ENCODE assay signal across 9 mouse cellular contexts in the genomic region with DNA sequence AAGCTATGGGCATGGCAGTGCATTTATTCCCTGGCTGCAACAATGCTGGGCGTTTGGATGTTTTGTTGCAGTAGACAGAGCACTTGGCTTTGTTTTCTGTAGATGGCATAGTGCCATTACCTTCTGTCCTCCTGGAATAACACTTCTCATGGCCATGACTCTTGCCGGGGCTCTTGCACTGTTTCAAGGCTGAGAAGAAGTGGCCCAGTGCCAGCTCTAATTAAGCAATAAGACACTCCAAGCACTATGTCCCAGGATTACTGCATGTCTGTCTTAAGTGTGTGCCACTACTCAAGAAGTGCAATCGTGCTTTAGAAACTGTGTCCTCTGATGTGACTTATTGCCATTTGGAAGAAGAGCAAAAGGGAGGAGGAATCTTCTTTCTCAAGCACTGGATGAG.
DNase-seq lines count a peak whose midpoint lies in the region; ATAC-seq lines count a peak whose summit lies in the region.
"Had no signal": no experiment of that assay in that cellular context is flagged by ENCODE, and none has a peak within 500 bp of the region (broad histone marks: within the 10 kb centered on the region; RNA-seq: fewer than 3 reads in every experiment).

No protein-coding gene starts in this region.

- H3K27ac ChIP-seq in hindbrain, embryonic 14.5 days: no peak overlapping the region
- no peak overlapping the region for H3K27ac ChIP-seq in hindbrain, embryonic 12.5 days
- H3K27ac ChIP-seq: liver, embryonic 15.5 days had no signal

- H3K4me3 ChIP-seq in hindbrain, embryonic 14.5 days (replicated peaks; ENCODE audit: low read length): no peak overlapping the region
- no peak overlapping the region for H3K4me3 ChIP-seq in hindbrain, embryonic 12.5 days
- H3K4me3 ChIP-seq: liver, embryonic 15.5 days had no signal

- DNase-seq in hindbrain, embryonic 14.5 days (ENCODE audit: low spot score): peak; percentile 32
- DNase-seq in adrenal gland, adult (ENCODE audit: inconsistent age in 2 of 2, low spot score in 1 of 2): peak; percentile 66 to 92
- peak; percentile 45 for DNase-seq in adrenal gland, postnatal 25 days
- peak; percentile 81 to 86 for DNase-seq in kidney, postnatal 36 days
- no peak for DNase-seq in thymus, adult 18-20 months
- DNase-seq: thymus, adult 2 months had no signal

- peak; percentile 53; the same call in 1 of the 2 replicates for ATAC-seq in hindbrain, embryonic 14.5 days (ENCODE audit: low FRiP score)
- no peak for ATAC-seq in hindbrain, embryonic 12.5 days (ENCODE audit: low FRiP score)
- no peak for ATAC-seq in megakaryocyte progenitor cell, adult 5-6 weeks (replicated peaks; ENCODE audit: poor library complexity)

- H3K27me3 ChIP-seq in hindbrain, embryonic 14.5 days (ENCODE audit: control insufficient read depth, insufficient read depth, low read length): no peaks in the 10 kb centered on the region
- no peaks in the 10 kb centered on the region for H3K27me3 ChIP-seq in hindbrain, embryonic 12.5 days
- H3K27me3 ChIP-seq: liver, embryonic 15.5 days had no signal

- H3K9ac ChIP-seq in hindbrain, embryonic 14.5 days: no peak overlapping the region
- no peak overlapping the region for H3K9ac ChIP-seq in hindbrain, embryonic 12.5 days
- H3K9ac ChIP-seq: liver, embryonic 15.5 days had no signal

- H3K36me3 ChIP-seq in hindbrain, embryonic 14.5 days (replicated peaks; ENCODE audit: control insufficient read depth, insufficient read depth): no peaks in the 10 kb centered on the region
- no peaks in the 10 kb centered on the region for H3K36me3 ChIP-seq in hindbrain, embryonic 12.5 days
- H3K36me3 ChIP-seq: liver, embryonic 15.5 days had no signal

- 58% methylated on average over 3 of the region's 3 CpGs for WGBS in hindbrain, embryonic 14.5 days
- 63% methylated on average over 3 of the region's 3 CpGs for WGBS in hindbrain, embryonic 12.5 days

- H3K4me2 ChIP-seq in hindbrain, embryonic 14.5 days (replicated peaks): no peak overlapping the region
- H3K4me2 ChIP-seq in hindbrain, embryonic 12.5 days (replicated peaks): no peak overlapping the region
- H3K4me2 ChIP-seq: liver, embryonic 15.5 days had no signal

- H3K9me3 ChIP-seq in hindbrain, embryonic 14.5 days (ENCODE audit: control insufficient read depth, low read length): no peaks in the 10 kb centered on the region
- H3K9me3 ChIP-seq in hindbrain, embryonic 12.5 days (replicated peaks): no peaks in the 10 kb centered on the region
- H3K9me3 ChIP-seq: liver, embryonic 15.5 days had no signal

- no peaks in the 10 kb centered on the region for H3K4me1 ChIP-seq in hindbrain, embryonic 14.5 days (replicated peaks; ENCODE audit: control insufficient read depth, insufficient read depth, low read length)
- no peaks in the 10 kb centered on the region for H3K4me1 ChIP-seq in hindbrain, embryonic 12.5 days
- H3K4me1 ChIP-seq: liver, embryonic 15.5 days had no signal

Comparison
In these comparisons a context has a peak if more than half of its experiments do, and no peak if none do; other contexts are left out.
1. DNase-seq: peak in hindbrain, embryonic 14.5 days (single experiment), adrenal gland, adult (2 of 2), adrenal gland, postnatal 25 days (single experiment) and kidney, postnatal 36 days (2 of 2); none in thymus, adult 18-20 months (0 of 2).